Mouse (Mus musculus): ENCODE measurements around the gene Kirrel3.

DNA sequence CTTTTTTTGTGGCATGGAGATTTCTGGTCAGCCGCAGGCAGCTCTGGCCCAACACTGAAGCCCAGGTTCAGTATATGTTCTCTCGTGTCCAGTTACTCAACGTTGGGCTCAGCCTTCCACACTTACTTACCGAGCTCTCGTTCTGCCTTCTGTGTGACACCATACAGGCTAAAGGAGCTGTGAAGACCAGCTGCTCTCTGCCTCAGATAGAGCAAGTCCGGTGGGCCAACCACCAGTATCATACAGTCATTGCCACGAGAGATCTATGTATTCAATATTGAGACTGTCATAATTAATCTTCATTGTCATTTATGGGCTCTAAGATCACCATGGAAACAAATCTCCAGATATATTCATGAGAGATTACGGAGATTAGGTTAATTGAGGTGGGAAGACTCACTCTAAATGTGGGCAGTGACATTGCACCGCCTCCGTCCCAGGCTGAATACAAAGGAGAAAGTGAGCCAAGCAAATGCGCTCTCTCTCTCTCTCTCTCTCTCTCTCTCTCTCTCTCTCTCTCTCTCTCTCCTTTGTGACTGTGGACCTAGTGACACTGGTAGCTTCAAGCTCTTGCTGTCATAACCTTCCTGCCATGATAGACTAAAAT is 339.8 kb downstream of the Kirrel3 start:
- TF ChIP-seq CTCF (IDR thresholded peaks at IDR 0.05; ENCODE audit: low read depth, low read length) = no peak
- no peak for TF ChIP-seq POLR2AphosphoS5 (IDR thresholded peaks at IDR 0.05; ENCODE audit: insufficient replicate concordance, low read depth, low read length)
